Mouse (Mus musculus) MEL (cell line): ENCODE measurements around the gene Accsl. TPM values are rescaled to one million over a fixed set of nuclear protein-coding genes. Genes with fewer than 3 reads are reported as not detected.

Experiments
- DNase-seq: peaks from one replicate; pipeline ENCODE4 v3.0.0; 2011; ENCODE audit warnings: low read depth, low spot score
- H3K27ac ChIP-seq: 2 replicates; pipeline ENCODE4 v1.5.1; 2012; ENCODE audit warnings: low read depth, mild to moderate bottlenecking, control low read depth, low read length, moderate library complexity; ENCODE audit not compliant: control insufficient read depth
- H3K27me3 ChIP-seq, 2 experiments: fragments of 150-350 bp in 1 of 2; sonication (generic) in 1 of 2; 2 replicates each; pipeline ENCODE4 v1.6.1; 2012; ENCODE audit warnings: low read length in 2 of 2, mild to moderate bottlenecking in 2 of 2, improper control_type of control experiment in 1 of 2, moderate library complexity in 1 of 2; ENCODE audit not compliant: insufficient read depth in 2 of 2, control insufficient read depth in 1 of 2
- H3K36me3 ChIP-seq, 2 experiments: 2 replicates each; pipeline ENCODE4 v1.6.1; 2012 to 2014; ENCODE audit warnings: low read length in 2 of 2, improper control_type of control experiment in 1 of 2, inconsistent platforms in 1 of 2, mild to moderate bottlenecking in 1 of 2; ENCODE audit not compliant: insufficient read depth in 2 of 2, control insufficient read depth in 1 of 2
- H3K4me1 ChIP-seq, 2 experiments: fragments of 150-350 bp in 1 of 2; sonication (generic) in 1 of 2; 2 replicates each; pipeline ENCODE4 v1.6.1; 2012; ENCODE audit warnings: low read length in 2 of 2, improper control_type of control experiment in 1 of 2, mild to moderate bottlenecking in 1 of 2; ENCODE audit not compliant: insufficient read depth in 2 of 2, control insufficient read depth in 1 of 2
- H3K4me3 ChIP-seq, 2 experiments: fragments of 150-350 bp in 1 of 2; sonication (generic) in 1 of 2; 2 replicates each; pipeline ENCODE4 v1.5.1; 2012; ENCODE audit warnings: low read depth in 2 of 2, low read length in 2 of 2, mild to moderate bottlenecking in 2 of 2, moderate library complexity in 2 of 2, control low read depth in 1 of 2, improper control_type of control experiment in 1 of 2; ENCODE audit not compliant: control insufficient read depth in 1 of 2, insufficient read depth in 1 of 2
- H3K79me2 ChIP-seq: 2 replicates; pipeline ENCODE4 v1.6.1; 2012; ENCODE audit warnings: mild to moderate bottlenecking, low read length, moderate library complexity; ENCODE audit not compliant: control insufficient read depth, poor library complexity, insufficient read depth
- H3K9ac ChIP-seq: 2 replicates; pipeline ENCODE4 v1.6.1; 2012; ENCODE audit warnings: low read depth, mild to moderate bottlenecking, control low read depth, low read length, moderate library complexity; ENCODE audit not compliant: control insufficient read depth, poor library complexity, severe bottlenecking
- H3K9me3 ChIP-seq: fragments of 150-350 bp; sonication (generic); replicated peaks from 2 replicates; pipeline ENCODE4 v1.6.1; 2012; ENCODE audit warnings: mild to moderate bottlenecking, low read length, improper control_type of control experiment, moderate library complexity; ENCODE audit not compliant: insufficient read depth
- CHD1 ChIP-seq: IDR thresholded peaks from 2 replicates; pipeline ENCODE4 v1.6.1; 2012; ENCODE audit warnings: low read depth, mild to moderate bottlenecking, inconsistent platforms, low read length, improper control_type of control experiment
- CHD2 ChIP-seq: IDR thresholded peaks from 2 replicates; pipeline ENCODE4 v1.6.1; 2011; ENCODE audit warnings: low read length, improper control_type of control experiment
- ELF1 ChIP-seq: IDR thresholded peaks from 2 replicates; pipeline ENCODE4 v1.6.1; 2014; ENCODE audit warnings: low read depth, mild to moderate bottlenecking, inconsistent platforms, low read length, improper control_type of control experiment, moderate library complexity
- GABPA ChIP-seq: IDR thresholded peaks from 2 replicates; pipeline ENCODE4 v1.6.1; 2012; ENCODE audit warnings: low read depth, mild to moderate bottlenecking, inconsistent platforms, low read length, improper control_type of control experiment, moderate library complexity
- HCFC1 ChIP-seq: IDR thresholded peaks from 2 replicates; pipeline ENCODE4 v1.6.1; 2012; ENCODE audit warnings: low read depth, mild to moderate bottlenecking, inconsistent platforms, low read length, improper control_type of control experiment, moderate library complexity
- JUND ChIP-seq: IDR thresholded peaks from 2 replicates; pipeline ENCODE4 v1.6.1; 2011; ENCODE audit warnings: low read depth, mild to moderate bottlenecking, improper control_type of control experiment, low read length
- KAT2A ChIP-seq: conservative IDR thresholded peaks from 2 replicates; pipeline ENCODE4 v1.6.1; 2012; ENCODE audit warnings: low read depth, low read length, improper control_type of control experiment, inconsistent platforms
- MAFK ChIP-seq: IDR thresholded peaks from 2 replicates; pipeline ENCODE4 v1.6.1; 2011; ENCODE audit warnings: low read depth, mild to moderate bottlenecking, low read length, improper control_type of control experiment, borderline replicate concordance
- MAX ChIP-seq: IDR thresholded peaks from 2 replicates; pipeline ENCODE4 v1.6.1; 2011; ENCODE audit warnings: low read length, improper control_type of control experiment
- MEF2A ChIP-seq: IDR thresholded peaks from 2 replicates; pipeline ENCODE4 v1.6.1; 2014; ENCODE audit warnings: low read depth, mild to moderate bottlenecking, inconsistent platforms, low read length, improper control_type of control experiment; ENCODE audit not compliant: poor library complexity, insufficient replicate concordance, severe bottlenecking; ENCODE audit errors: extremely low read depth
- POLR2A ChIP-seq, 2 experiments: IDR thresholded peaks; 2 replicates each; pipeline ENCODE4 v1.6.1; 2011 to 2012; ENCODE audit warnings: low read length in 2 of 2, mild to moderate bottlenecking in 2 of 2, control low read depth in 1 of 2, improper control_type of control experiment in 1 of 2, low read depth in 1 of 2, moderate library complexity in 1 of 2; ENCODE audit not compliant: control insufficient read depth in 1 of 2, insufficient read depth in 1 of 2, poor library complexity in 1 of 2
- RCOR1 ChIP-seq: IDR thresholded peaks from 2 replicates; pipeline ENCODE4 v1.6.1; 2012; ENCODE audit warnings: low read depth, mild to moderate bottlenecking, inconsistent platforms, low read length, improper control_type of control experiment
- SMC3 ChIP-seq: IDR thresholded peaks from 2 replicates; pipeline ENCODE4 v1.6.1; 2011; ENCODE audit warnings: low read depth, low read length, improper control_type of control experiment
- TBP ChIP-seq: IDR thresholded peaks from 2 replicates; pipeline ENCODE4 v1.8.0; 2011; ENCODE audit warnings: low read depth, low read length, improper control_type of control experiment
- ZC3H11A ChIP-seq: IDR thresholded peaks from 2 replicates; pipeline ENCODE4 v1.6.1; 2012; ENCODE audit warnings: low read depth, mild to moderate bottlenecking, inconsistent platforms, low read length, improper control_type of control experiment
- ZMIZ1 ChIP-seq: IDR thresholded peaks from 2 replicates; pipeline ENCODE4 v1.6.1; 2012; ENCODE audit warnings: low read depth, mild to moderate bottlenecking, inconsistent platforms, low read length, improper control_type of control experiment, moderate library complexity
- ZNF384 ChIP-seq: IDR thresholded peaks from 2 replicates; pipeline ENCODE4 v1.6.1; 2012; ENCODE audit warnings: low read depth, mild to moderate bottlenecking, inconsistent platforms, low read length, improper control_type of control experiment
- polyA plus RNA-seq, 2 experiments: library from polyadenylated mRNA; stranded (reverse) in 1 of 2; unstranded in 1 of 2; fragments of >175 nt in 1 of 2; fragments of >200 nt in 1 of 2; gene quantifications; 2 replicates each; pipeline versions ENCODE4 v1.2.1 to v1.2.4; 2012; ENCODE audit warnings: low replicate concordance in 2 of 2, low read depth in 1 of 2; ENCODE audit not compliant: insufficient read length in 2 of 2, insufficient read depth in 1 of 2, missing spikeins in 1 of 2
- total RNA-seq: library from RNA; depleted of rRNA; stranded (reverse); fragments of 300-350 nt; gene quantifications from 2 replicates; pipeline ENCODE4 v1.2.3, GENCODE M21; 2012

The Accsl gene
- total and polyA plus RNA-seq, 3 experiments: not detected

DNA sequence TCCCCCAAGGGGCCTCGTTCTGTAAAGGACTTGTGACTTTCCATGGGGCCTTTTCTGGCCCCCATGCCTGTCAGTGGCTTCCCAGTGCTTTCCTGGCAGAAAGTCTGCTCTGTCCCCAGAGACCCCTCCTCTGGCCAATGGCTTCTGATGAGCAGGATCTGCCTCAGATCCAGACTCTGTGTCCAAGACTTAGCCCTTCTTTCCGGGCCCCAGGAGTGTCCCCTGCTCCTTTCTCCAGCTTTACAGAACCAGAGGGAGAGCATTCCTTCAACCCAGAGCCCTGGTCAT lies 5.2 kb upstream of the Accsl start:
- Histone ChIP-seq H3K9me3 (no peaks in the 10 kb centered on the region), H3K79me2 (no peaks in the 10 kb centered on the region), H3K4me3 (no peak overlapping the region), H3K27ac (no peak overlapping the region), H3K9ac (no peak overlapping the region), H3K36me3 (no peaks in the 10 kb centered on the region), H3K4me1 (no peaks in the 10 kb centered on the region), H3K27me3 (peaks cover 0 to 4% of the 10 kb centered on the region in 2 experiments; a peak in 3 of 4 replicates)
- TF ChIP-seq RCOR1 (no peak), POLR2A (IDR thresholded peaks at IDR 0.05; ENCODE audit: control insufficient read depth in 1 of 2, insufficient read depth in 1 of 2, low read depth in 1 of 2, low read length in 2 of 2, poor library complexity in 1 of 2) (no peak), ELF1 (no peak), ZNF384 (no peak), ZMIZ1 (no peak), ZC3H11A (no peak), KAT2A (no peak), MAFK (no peak), CHD2 (no peak), MAX (no peak), GABPA (no peak), JUND (no peak), HCFC1 (no peak), CHD1 (no peak)
- no peak for DNase-seq

DNA sequence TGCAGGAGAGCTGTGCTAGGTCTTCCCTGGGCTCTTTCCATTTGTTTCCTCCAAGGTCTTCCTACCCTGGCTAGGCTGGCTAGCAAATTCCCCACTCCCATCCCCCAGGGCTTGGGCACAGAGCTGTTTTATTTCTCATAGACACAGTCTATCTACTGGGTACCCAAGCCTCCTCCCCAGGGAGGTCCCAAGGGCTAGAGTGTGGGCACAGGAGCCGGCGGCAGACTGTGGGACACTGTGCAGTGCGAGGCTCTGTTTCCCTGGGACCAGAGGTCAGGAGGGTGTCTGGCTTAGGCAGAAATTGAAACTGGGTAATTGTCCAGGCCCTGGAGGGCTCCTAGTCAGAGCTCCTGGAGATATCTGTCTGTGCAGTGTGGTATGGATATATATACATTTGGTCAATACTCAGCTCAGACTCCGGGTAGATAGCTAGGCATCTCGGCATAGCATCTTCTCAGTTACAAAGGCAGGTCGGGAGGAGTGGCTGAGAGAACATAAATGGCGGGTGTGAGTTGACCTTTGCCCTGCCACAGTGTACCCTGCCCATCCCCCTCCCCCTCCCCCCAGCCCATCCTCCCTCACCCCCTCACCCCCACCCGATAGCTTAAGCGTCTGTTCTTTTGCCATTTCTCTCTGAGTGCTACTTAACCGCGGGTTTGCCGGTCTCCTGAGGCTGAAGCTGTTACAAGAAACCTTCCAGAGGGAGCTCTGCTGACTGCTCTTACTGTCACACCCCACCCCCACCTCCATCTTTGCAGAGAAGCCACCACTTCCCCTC lies 4.7 kb upstream of the Accsl start:
- Histone ChIP-seq H3K79me2 (no peaks in the 10 kb centered on the region), H3K4me1 (no peaks in the 10 kb centered on the region), H3K9ac (no peak overlapping the region), H3K9me3 (no peaks in the 10 kb centered on the region), H3K4me3 (no peak overlapping the region), H3K27me3 (peaks cover 0 to 8% of the 10 kb centered on the region in 2 experiments; a peak in 3 of 4 replicates), H3K36me3 (no peaks in the 10 kb centered on the region), H3K27ac (no peak overlapping the region)
- TF ChIP-seq GABPA: no peak
- TF ChIP-seq MEF2A: no peak
- DNase-seq: no peak

DNA sequence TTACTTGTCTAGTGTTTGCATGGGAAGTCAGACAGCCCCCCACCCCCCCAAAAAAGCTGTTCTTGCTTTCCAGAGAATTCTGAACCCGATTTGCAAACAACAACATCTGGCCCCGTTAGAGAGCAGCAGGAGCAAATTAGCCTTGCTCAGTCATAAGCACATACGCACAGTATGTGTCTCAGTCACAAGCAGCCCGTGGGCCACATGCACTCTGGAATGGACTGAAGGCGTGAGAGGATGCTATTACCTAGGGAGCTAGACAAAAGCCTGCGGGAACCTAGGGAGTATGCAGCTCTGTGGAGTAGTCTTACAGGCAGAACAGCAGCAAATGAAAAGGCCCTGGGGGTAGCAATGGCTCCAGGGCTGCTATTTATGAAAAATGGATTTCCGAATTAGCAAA lies 3.3 kb upstream of the Accsl start:
- H3K4me1 ChIP-seq: no peaks in the 10 kb centered on the region
- no peak for DNase-seq
- H3K4me3 ChIP-seq: no peak overlapping the region
- H3K27me3 ChIP-seq: peaks cover 8 to 17% of the 10 kb centered on the region in 2 experiments
- H3K27ac ChIP-seq: no peak overlapping the region
- H3K36me3 ChIP-seq: no peaks in the 10 kb centered on the region
- TF ChIP-seq SMC3 (no peak), ZMIZ1 (no peak), TBP (no peak)
- H3K9ac ChIP-seq: no peak overlapping the region
- no peaks in the 10 kb centered on the region for H3K79me2 ChIP-seq
- H3K9me3 ChIP-seq: no peaks in the 10 kb centered on the region
